8 mouse cellular contexts compared by ENCODE assay signal in the genomic region with DNA sequence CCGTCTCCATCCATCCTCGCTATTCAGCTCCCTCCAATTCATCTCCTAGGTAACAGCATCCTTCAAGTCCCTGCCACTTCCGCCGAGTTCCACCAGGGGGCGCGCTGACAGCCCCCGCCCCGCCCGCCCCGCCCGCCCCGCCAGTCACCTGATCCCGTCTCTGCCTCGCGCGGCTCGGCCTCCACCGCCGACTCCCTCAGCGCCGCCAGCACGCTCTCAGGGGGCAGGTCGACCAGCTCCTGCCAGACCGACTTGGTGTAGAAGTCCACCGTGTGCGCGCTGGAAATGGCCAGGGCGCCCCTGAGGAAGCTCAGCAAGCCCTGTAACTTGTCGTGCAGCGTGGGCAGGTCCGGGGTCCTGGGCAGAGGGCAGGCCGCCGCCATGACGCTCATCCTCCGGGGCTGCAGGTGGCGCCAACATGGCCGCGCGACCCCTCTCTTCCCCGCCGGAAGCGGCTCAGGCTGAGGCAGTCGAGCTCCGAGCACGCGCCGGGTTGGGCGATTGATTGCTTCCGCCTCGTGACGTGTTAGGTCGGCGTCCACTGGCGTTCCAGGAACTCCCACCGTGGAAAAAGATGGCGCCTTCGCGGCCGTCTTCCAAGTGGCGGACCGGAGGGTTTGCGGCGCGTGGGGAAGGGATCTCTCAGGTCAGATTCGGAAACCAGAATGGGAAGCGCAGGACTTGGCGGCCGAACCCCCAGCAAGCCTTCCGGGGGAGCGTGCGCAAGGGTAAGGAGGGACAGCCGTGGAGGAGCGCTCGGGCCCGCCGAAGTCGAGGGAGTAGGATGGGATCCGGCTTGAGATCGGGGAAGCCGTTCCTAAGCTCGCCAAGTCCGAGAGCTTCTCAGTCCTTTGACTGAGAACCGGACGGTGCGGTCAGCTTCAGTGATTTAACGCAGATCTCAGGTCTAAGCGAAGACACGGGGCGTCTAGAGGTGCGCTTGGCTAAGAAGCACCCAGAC. TPM values are rescaled to one million over a fixed set of nuclear protein-coding genes. Genes with fewer than 3 reads are reported as not detected.
A peak's percentile ranks its signal among the peaks of the same experiment; 100 is the strongest.
DNase-seq lines count a peak whose midpoint lies in the region; ATAC-seq lines count a peak whose summit lies in the region.

A gene (plus strand): TSS at position 140 of the 961 bp plus-strand sequence.
A gene (minus strand): TSS at position 453 of the 961 bp plus-strand sequence.

- intact Hi-C loops in gastrocnemius, postnatal 14 days (cut with DNase I; ENCODE audit: low total_unique reads), result no loop called here
- intact Hi-C loops in left cerebral cortex, postnatal 10 days (cut with DNase I), result no loop called here

- DNase-seq in adrenal gland, adult (ENCODE audit: inconsistent age in 2 of 2, low spot score in 1 of 2), result peak; percentile 98 to 99
- DNase-seq in embryo, embryonic 10.5 days (ENCODE audit: low spot score), result peak; percentile 96
- peak; percentile 97 for DNase-seq in gastrocnemius, postnatal 14 days
- DNase-seq in left cerebral cortex, postnatal 10 days (ENCODE audit: extremely low spot score in 1 of 2, low spot score in 2 of 2), result peak; percentile 96 to 98
- peak; percentile 97 for DNase-seq in right cerebral cortex, postnatal 25 days
- DNase-seq in urinary bladder, postnatal 4 days (ENCODE audit: low spot score in 2 of 2), result peak; percentile 95 to 97

- peak; percentile 92 for ATAC-seq in inflammation-experienced regulatory T-cells, adult 6 months
- ATAC-seq in megakaryocyte-erythroid progenitor cell, adult 5-6 weeks (replicated peaks; ENCODE audit: low FRiP score, low TSS enrichment, poor library complexity, severe bottlenecking), result peak; percentile 95

RNA-seq across cellular contexts. Expression of the first gene that starts in this region (rescaled TPM):
- 10 to 100 TPM in 1 of 2 experiments, 1 to 10 TPM in 1; 9.4 to 10.2 TPM for total RNA-seq in gastrocnemius, postnatal 14 days (2021)
- 10 to 100 TPM; 63.7 to 67.7 (median 66.1) TPM for polyA plus RNA-seq in inflammation-experienced regulatory T-cells, adult 6 months (2017; shearing (Covaris generic))
- total RNA-seq in left cerebral cortex, postnatal 10 days (2021), result 10 to 100 TPM; 16.9 to 17.7 TPM
- 35.1 and 46.4 TPM in 2 replicates for total RNA-seq in megakaryocyte-erythroid progenitor cell, adult 5-6 weeks (2014; fragmentation: Nextera tagmentation)
- total RNA-seq in megakaryocyte-erythroid progenitor cell, adult 5-6 weeks (2017), result 42.0 and 44.1 TPM in 2 replicates

RNA-seq across cellular contexts. Expression of the second gene that starts in this region (rescaled TPM):
- 1 to 10 TPM; 3.5 to 3.9 TPM for total RNA-seq in gastrocnemius, postnatal 14 days (2021)
- polyA plus RNA-seq in inflammation-experienced regulatory T-cells, adult 6 months (2017; shearing (Covaris generic)), result 1 to 10 TPM; 4.7 to 6.4 (median 4.8) TPM
- total RNA-seq in left cerebral cortex, postnatal 10 days (2021), result 10 to 100 TPM in 1 of 2 experiments, 1 to 10 TPM in 1; 7.4 to 10.5 TPM
- 15.4 and 15.8 TPM in 2 replicates for total RNA-seq in megakaryocyte-erythroid progenitor cell, adult 5-6 weeks (2014; fragmentation: Nextera tagmentation)
- 17.7 and 20.2 TPM in 2 replicates for total RNA-seq in megakaryocyte-erythroid progenitor cell, adult 5-6 weeks (2017)

Comparison
In these comparisons a context has a peak if more than half of its experiments do, and no peak if none do; other contexts are left out.
1. Peak in every context shown above with its lines: DNase-seq and ATAC-seq.